Mouse (Mus musculus): ENCODE measurements around the gene Hnf1a. TPM values are rescaled to one million over a fixed set of nuclear protein-coding genes. Genes with fewer than 3 reads are reported as not detected.
A peak's percentile ranks its signal among the peaks of the same experiment; 100 is the strongest.

Gene Hnf1a
- polyA plus RNA-seq, 1 experiment from 2014 or later = 0.15 TPM

- H3K27ac ChIP-seq = no peak overlapping the region
- no peaks in the 10 kb centered on the region for H3K36me3 ChIP-seq
- no peak for ATAC-seq (replicated peaks; ENCODE audit: insufficient number of reproducible peaks, insufficient read depth, low FRiP score, low read depth)
- peaks cover 19% of the 10 kb centered on the region for H3K4me1 ChIP-seq (replicated peaks)
- no peaks in the 10 kb centered on the region for H3K27me3 ChIP-seq
- no peak overlapping the region for H3K4me2 ChIP-seq
- no peaks in the 10 kb centered on the region for H3K9me3 ChIP-seq (replicated peaks)
- H3K9ac ChIP-seq = no peak overlapping the region
- no peak overlapping the region for H3K4me3 ChIP-seq
- 70% methylated on average over 7 of the region's 7 CpGs for WGBS
These were observed 37.4 kb upstream of the Hnf1a start for GRCm38 (mm10) chr5:115008307-115008706.

- H3K27ac ChIP-seq = no peak overlapping the region
- no peaks in the 10 kb centered on the region for H3K27me3 ChIP-seq
- no peaks in the 10 kb centered on the region for H3K36me3 ChIP-seq
- no peak overlapping the region for H3K9ac ChIP-seq
- no peaks in the 10 kb centered on the region for H3K9me3 ChIP-seq (replicated peaks)
- H3K4me1 ChIP-seq (replicated peaks) = peaks cover 15% of the 10 kb centered on the region
- 82% methylated on average over 5 of the region's 5 CpGs for WGBS
- ATAC-seq (replicated peaks; ENCODE audit: insufficient number of reproducible peaks, insufficient read depth, low FRiP score, low read depth) = no peak
- H3K4me2 ChIP-seq = no peak overlapping the region
- no peak overlapping the region for H3K4me3 ChIP-seq
These were observed 36.9 kb upstream of the Hnf1a start for GRCm38 (mm10) chr5:115007768-115008167.

- ATAC-seq (replicated peaks; ENCODE audit: insufficient number of reproducible peaks, insufficient read depth, low FRiP score, low read depth) = no peak
- no peak overlapping the region for H3K4me2 ChIP-seq
- WGBS = 69% methylated on average over 13 of the region's 13 CpGs
- no peak overlapping the region for H3K27ac ChIP-seq
- H3K27me3 ChIP-seq = peaks cover 6% of the 10 kb centered on the region; the same call in 1 of the 2 replicates
- H3K9me3 ChIP-seq (replicated peaks) = no peaks in the 10 kb centered on the region
- peaks cover 3% of the 10 kb centered on the region for H3K4me1 ChIP-seq (replicated peaks)
- no peak overlapping the region for H3K4me3 ChIP-seq
- no peaks in the 10 kb centered on the region for H3K36me3 ChIP-seq
- no peak overlapping the region for H3K9ac ChIP-seq
These were observed 32.5 kb upstream of the Hnf1a start for GRCm38 (mm10) chr5:115003224-115003873.

GRCm38 (mm10) chr5:115002781-115003180 lies 31.9 kb upstream of the Hnf1a start:
- no peak overlapping the region for H3K4me2 ChIP-seq
- no peak overlapping the region for H3K4me3 ChIP-seq
- H3K9me3 ChIP-seq (replicated peaks) = no peaks in the 10 kb centered on the region
- peaks cover 6% of the 10 kb centered on the region; the same call in 1 of the 2 replicates for H3K27me3 ChIP-seq
- 37% methylated on average over 6 of the region's 6 CpGs for WGBS
- ATAC-seq (replicated peaks; ENCODE audit: insufficient number of reproducible peaks, insufficient read depth, low FRiP score, low read depth) = no peak
- H3K4me1 ChIP-seq (replicated peaks) = peaks cover 3% of the 10 kb centered on the region
- H3K9ac ChIP-seq = no peak overlapping the region
- no peak overlapping the region for H3K27ac ChIP-seq
- H3K36me3 ChIP-seq = no peaks in the 10 kb centered on the region

GRCm38 (mm10) chr5:115001464-115001863 lies 30.6 kb upstream of the Hnf1a start:
- ATAC-seq (replicated peaks; ENCODE audit: insufficient number of reproducible peaks, insufficient read depth, low FRiP score, low read depth) = no peak
- no peak overlapping the region for H3K9ac ChIP-seq
- H3K27ac ChIP-seq = no peak overlapping the region
- H3K4me1 ChIP-seq (replicated peaks) = peaks cover 3% of the 10 kb centered on the region
- no peaks in the 10 kb centered on the region for H3K36me3 ChIP-seq
- WGBS = 68% methylated on average over 8 of the region's 8 CpGs
- H3K4me2 ChIP-seq = no peak overlapping the region
- H3K27me3 ChIP-seq = peaks cover 6% of the 10 kb centered on the region; the same call in 1 of the 2 replicates
- no peaks in the 10 kb centered on the region for H3K9me3 ChIP-seq (replicated peaks)
- no peak overlapping the region for H3K4me3 ChIP-seq

GRCm38 (mm10) chr5:115000503-115000902 lies 29.6 kb upstream of the Hnf1a start:
- no peak overlapping the region for H3K4me3 ChIP-seq
- H3K27ac ChIP-seq = no peak overlapping the region
- H3K4me2 ChIP-seq = no peak overlapping the region
- no peaks in the 10 kb centered on the region for H3K36me3 ChIP-seq
- H3K27me3 ChIP-seq = peaks cover 6% of the 10 kb centered on the region; the same call in 1 of the 2 replicates
- H3K4me1 ChIP-seq (replicated peaks) = peaks cover 3% of the 10 kb centered on the region
- whole genome bisulfite sequencing = 82% methylated on average over 2 of the region's 2 CpGs
- H3K9me3 ChIP-seq (replicated peaks) = no peaks in the 10 kb centered on the region
- ATAC-seq (replicated peaks; ENCODE audit: insufficient number of reproducible peaks, insufficient read depth, low FRiP score, low read depth) = no peak
- no peak overlapping the region for H3K9ac ChIP-seq

- H3K4me1 ChIP-seq (replicated peaks) = no peaks in the 10 kb centered on the region
- no peak for ATAC-seq (replicated peaks; ENCODE audit: insufficient number of reproducible peaks, insufficient read depth, low FRiP score, low read depth)
- no peaks in the 10 kb centered on the region for H3K9me3 ChIP-seq (replicated peaks)
- H3K4me2 ChIP-seq = no peak overlapping the region
- H3K4me3 ChIP-seq = no peak overlapping the region
- no peaks in the 10 kb centered on the region for H3K36me3 ChIP-seq
- H3K27ac ChIP-seq = no peak overlapping the region
- peaks cover 6% of the 10 kb centered on the region; the same call in 1 of the 2 replicates for H3K27me3 ChIP-seq
- H3K9ac ChIP-seq = no peak overlapping the region
- WGBS = 47% methylated on average over 6 of the region's 6 CpGs
These were observed 26.4 kb upstream of the Hnf1a start for GRCm38 (mm10) chr5:114997327-114997726.

GRCm38 (mm10) chr5:114996447-114996846 lies 25.6 kb upstream of the Hnf1a start:
- H3K4me2 ChIP-seq = no peak overlapping the region

GRCm38 (mm10) chr5:114985074-114985473 lies 14.2 kb upstream of the Hnf1a start:
- no peak overlapping the region for H3K4me3 ChIP-seq
- ATAC-seq (replicated peaks; ENCODE audit: insufficient number of reproducible peaks, insufficient read depth, low FRiP score, low read depth) = no peak
- no peak overlapping the region for H3K27ac ChIP-seq

More at GRCm38 (mm10) chr5:114996447-114996846, 25.6 kb upstream of the Hnf1a start:
- WGBS = 65% methylated on average over 16 of the region's 16 CpGs
- H3K27me3 ChIP-seq = peaks cover 2% of the 10 kb centered on the region; the same call in 1 of the 2 replicates
- no peak overlapping the region for H3K4me3 ChIP-seq
- H3K9me3 ChIP-seq (replicated peaks) = no peaks in the 10 kb centered on the region
- no peaks in the 10 kb centered on the region for H3K36me3 ChIP-seq
- H3K4me1 ChIP-seq (replicated peaks) = no peaks in the 10 kb centered on the region
- ATAC-seq (replicated peaks; ENCODE audit: insufficient number of reproducible peaks, insufficient read depth, low FRiP score, low read depth) = no peak
- H3K27ac ChIP-seq = no peak overlapping the region
- no peak overlapping the region for H3K9ac ChIP-seq

GRCm38 (mm10) chr5:114982001-114982400 lies 11.1 kb upstream of the Hnf1a start:
- Histone ChIP-seq H3K4me1 (replicated peaks) (peaks cover 12% of the 10 kb centered on the region), H3K4me2 (no peak overlapping the region), H3K27me3 (no peaks in the 10 kb centered on the region), H3K36me3 (no peaks in the 10 kb centered on the region), H3K27ac (no peak overlapping the region), H3K9ac (no peak overlapping the region), H3K4me3 (no peak overlapping the region), H3K9me3 (replicated peaks) (no peaks in the 10 kb centered on the region)
- no peak for ATAC-seq (replicated peaks; ENCODE audit: insufficient number of reproducible peaks, insufficient read depth, low FRiP score, low read depth)
- 48% methylated on average over 15 of the region's 15 CpGs for whole genome bisulfite sequencing

More at GRCm38 (mm10) chr5:114985074-114985473, 14.2 kb upstream of the Hnf1a start:
- Histone ChIP-seq H3K4me2 (no peak overlapping the region), H3K9ac (no peak overlapping the region), H3K27me3 (no peaks in the 10 kb centered on the region), H3K4me1 (replicated peaks) (peaks cover 4% of the 10 kb centered on the region), H3K9me3 (replicated peaks) (no peaks in the 10 kb centered on the region), H3K36me3 (no peaks in the 10 kb centered on the region)

- 24% methylated on average over 16 of the region's 16 CpGs for WGBS
These were observed 9.3 kb upstream of the Hnf1a start for GRCm38 (mm10) chr5:114980122-114980748.

More at GRCm38 (mm10) chr5:114980122-114980748, 9.3 kb upstream of the Hnf1a start:
- peaks cover 12% of the 10 kb centered on the region for H3K4me1 ChIP-seq (replicated peaks)
- 0 out of 2 replicates have a peak, but pooled peaks have one; percentile 36 for ATAC-seq (replicated peaks; ENCODE audit: insufficient number of reproducible peaks, insufficient read depth, low FRiP score, low read depth)
- H3K27ac ChIP-seq = no peak overlapping the region
- H3K27me3 ChIP-seq = no peaks in the 10 kb centered on the region
- peak overlapping the region; percentile 94 for H3K4me2 ChIP-seq
- H3K36me3 ChIP-seq = no peaks in the 10 kb centered on the region
- peak overlapping the region; percentile 55 for H3K4me3 ChIP-seq
- no peaks in the 10 kb centered on the region for H3K9me3 ChIP-seq (replicated peaks)
- H3K9ac ChIP-seq = peak overlapping the region; percentile 51
